Mouse (Mus musculus) thymus, postnatal 36 days (tissue): Measurements from ENCODE around the gene Ttc37.

Experiments used
- DNase-seq, 2 experiments: peaks; one replicate each; pipeline ENCODE4 v3.0.0; 2022; ENCODE audit warnings: mixed read lengths in 2 of 2

The Ttc37 gene

DNA sequence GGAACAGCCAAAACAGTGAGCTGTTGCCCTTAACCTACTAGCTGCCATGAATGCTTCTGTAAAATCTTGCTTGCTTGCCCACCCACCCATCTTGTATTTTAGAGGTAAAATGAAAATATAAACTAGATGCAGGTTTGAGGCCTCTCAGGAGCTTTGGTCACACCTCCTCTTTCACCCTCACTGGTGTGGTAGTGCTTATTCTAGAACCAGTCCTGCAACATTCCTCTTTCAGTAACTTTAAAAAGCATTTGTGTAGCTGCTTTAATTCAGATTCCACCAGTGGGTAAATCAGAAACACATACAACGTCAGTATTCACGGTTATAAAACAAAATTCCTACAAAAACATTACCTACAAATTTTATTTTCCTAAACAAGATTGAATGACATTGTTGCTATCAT, 62.1 kb downstream of the Ttc37 start:
- no peak for DNase-seq

DNA sequence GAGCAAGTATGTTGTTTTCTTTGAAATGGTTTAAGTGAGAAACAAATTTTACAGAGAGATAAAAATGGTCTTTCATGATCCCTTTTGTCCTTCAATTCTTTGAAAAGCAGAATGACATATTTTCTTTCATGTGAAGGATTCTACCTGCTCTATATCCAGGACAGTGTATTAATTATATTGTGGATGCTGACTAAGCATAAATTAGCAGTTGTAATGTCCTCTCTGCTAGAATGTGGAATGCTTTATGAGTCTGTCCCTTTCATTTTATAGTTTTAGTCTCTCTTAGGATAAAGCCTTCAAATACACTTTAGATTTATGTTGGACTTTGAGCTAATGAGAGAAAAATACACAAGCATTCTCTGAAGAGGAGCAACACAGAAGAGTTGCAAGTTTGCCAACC, 75.8 kb downstream of the Ttc37 start:
- no peak for DNase-seq

DNA sequence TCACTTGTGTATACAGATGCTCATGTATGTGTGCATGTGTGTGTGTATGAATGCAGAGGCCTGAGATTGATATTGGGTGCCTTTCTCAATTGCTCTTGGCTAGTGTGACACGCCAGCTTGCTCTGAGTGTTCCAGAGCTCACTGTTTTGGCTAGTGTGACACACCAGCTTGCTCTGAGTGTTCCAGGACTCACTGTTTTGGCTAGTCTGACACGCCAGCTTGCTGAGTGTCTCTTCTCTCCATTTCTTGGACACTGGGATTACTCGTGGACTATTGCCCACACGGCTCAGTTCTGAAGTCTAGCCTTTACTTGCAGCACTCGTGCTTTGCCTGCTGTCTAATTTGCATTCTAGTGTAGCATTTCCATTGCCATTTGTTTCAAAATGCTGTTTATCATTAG, 80.2 kb downstream of the Ttc37 start:
- no peak for DNase-seq

DNA sequence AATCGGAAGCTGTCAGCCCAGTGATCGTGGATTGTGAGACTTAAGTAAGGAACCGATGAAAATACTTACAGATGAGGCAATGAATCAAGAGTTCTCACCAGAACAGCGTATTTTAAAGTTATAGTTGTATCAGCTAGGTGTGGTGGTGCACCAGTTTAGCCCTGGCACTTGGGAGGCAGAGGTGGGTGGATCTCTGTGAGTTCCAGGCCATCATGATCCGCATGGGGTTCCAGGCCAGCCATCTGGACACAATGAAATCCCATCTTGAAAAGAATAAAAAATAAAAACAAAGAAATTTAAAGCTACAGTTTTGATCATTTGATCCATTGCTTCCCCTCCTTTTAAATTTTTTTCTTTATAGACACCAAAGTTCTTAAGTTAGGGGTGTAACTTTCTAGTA, 89.1 kb downstream of the Ttc37 start:
- no peak for DNase-seq

DNA sequence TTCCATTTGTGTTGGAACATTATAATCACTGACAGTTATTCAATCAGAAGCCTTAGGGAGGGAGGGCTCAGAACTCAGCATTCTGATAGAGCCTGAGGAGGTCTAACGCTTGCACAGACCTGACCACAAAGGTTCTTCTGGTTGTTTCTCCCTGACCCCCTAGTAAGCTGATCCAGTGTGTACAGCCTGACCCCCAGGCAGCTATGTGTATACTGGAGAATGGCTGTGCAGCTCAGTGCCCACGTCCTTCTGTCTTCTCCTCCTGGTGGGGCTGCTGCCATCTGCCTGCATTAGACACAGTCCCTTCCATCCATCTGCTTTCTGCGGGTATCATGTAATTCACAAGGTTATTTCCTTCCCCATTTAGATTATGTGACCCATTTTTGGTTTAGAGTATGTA, 90.7 kb downstream of the Ttc37 start:
- no peak for DNase-seq

DNA sequence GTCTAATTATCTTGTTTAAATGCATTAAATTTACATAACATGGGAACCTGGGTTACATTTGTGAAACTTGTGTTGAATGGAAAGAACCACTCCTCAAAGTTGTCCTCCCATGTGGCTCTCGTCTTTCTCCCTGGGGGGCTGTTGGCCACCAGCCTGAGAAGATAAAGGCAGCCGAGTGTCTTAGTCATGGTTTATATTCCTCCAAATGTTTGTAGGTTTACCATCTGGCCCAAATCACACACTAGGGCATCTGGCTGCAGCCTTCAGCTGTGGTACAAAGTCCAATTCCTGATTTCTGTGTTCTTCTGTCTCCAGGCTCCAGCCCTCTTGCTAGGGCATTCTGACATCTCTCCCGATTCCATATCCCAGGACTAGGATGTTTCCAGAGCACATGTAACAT, 91.7 kb downstream of the Ttc37 start:
- DNase-seq: no peak

DNA sequence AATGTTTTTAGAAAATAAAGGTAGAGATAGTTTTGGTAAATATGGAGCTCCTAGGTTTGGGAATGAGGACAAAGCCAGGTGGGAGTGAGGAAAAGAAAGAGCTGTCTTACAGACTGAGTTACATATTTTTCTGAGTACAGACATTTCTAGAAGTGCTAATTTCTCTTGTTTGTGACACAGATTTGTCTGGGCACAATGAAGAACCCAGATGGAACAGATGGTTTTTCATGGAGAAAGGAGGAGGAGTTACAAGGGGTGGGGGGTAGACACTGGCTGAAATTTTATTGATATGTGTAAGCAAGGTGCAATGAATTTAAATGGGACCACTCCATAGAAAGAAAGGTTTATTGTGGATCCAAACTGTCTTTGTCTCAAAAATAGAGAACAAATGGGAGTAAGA, 96.4 kb downstream of the Ttc37 start:
- DNase-seq: no peak

DNA sequence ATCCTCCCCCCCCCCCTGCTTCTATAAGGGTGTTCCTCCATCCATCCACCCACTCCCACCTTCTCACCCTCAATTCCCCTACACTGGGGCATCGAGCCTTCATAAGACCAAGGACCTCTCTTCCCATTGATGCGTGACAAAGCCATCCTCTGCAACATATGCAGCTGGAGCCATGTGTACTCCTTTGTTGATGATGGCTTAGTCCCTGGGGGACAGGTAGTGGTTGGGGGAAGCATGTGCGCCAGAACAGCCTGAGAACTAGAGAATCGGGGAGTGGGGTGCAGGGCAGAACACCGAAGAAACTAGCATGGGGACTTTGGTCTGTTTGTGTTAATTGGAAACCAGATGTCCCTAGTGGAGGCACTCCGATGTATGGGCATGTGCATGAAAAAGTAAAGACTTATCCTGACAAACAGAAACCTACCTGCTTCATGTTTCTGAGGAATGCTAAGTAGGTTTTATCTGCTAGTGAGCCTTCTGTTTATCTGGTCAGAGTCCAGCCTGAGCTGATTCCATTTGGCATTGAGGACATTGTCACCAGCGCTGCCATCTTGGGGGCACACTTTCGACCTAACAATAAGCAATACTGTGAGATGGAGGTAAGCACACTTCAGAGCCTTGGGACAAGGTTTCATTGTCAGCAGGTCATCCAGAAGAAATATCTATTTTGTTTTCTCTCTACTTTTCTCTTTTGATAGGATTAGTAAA, 97.1 kb downstream of the Ttc37 start:
- no peak for DNase-seq

DNA sequence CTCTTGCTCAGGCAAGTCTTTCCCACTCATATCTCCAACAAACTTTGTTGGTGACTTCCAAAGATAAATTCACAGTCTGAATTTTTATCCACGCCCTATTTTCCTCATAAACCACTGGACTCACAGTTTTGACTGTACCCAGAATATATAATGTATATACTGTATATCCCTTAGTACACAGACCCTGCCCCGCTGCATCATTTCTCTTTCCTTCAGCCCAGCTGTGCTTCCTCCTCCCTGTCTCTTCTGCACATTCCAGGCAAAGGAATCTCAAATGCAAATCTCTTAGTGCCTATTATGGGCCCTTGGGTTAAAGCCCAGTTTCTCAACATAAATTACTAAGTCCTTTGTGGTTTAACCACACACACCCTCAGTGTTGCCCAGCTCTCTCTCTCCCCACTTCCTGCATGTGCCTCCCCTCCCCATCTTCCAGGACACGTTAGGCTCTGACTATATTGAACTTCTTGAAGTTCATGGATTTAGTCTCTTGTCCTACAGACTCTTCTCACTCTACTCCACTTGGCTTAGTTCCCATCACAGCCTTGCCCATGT, 98.8 kb downstream of the Ttc37 start:
- no peak for DNase-seq

DNA sequence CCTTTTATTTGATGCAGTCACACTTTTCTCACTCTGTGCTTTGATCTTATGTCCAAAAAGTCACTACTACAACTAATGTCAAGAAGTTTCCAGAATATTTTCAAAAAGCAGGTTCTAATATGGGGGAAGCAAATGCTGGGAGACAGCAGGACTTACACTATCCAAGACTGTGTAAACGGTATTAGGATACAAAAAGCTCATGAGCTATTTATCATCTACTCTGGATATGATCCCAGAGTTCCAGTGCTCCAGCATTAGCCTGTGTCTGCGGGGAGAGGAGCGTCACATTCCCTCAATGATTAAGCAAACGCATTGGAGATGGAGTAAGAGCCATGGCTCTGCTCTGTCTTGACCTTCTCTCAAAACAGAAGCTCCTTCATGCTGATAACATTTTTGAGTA, 101.4 kb downstream of the Ttc37 start:
- no peak for DNase-seq

DNA sequence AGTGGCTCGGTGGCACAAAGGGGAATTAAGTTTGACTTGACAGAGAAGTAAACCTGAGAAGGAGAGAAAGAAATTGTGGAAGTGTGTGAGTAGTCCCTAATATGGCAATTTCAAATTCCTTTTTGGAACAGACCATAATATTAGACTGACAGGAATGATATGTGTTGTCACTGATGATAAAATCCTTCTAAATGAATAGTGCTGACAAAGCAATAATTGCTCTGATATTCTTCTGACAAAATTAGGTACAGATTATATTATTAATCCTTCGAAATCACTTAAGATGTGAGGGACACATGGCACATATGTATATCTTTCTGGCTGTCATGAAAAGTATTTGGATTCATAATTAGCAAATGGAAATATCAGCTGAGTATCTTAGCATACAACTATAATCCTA, 116.4 kb downstream of the Ttc37 start:
- no peak for DNase-seq

DNA sequence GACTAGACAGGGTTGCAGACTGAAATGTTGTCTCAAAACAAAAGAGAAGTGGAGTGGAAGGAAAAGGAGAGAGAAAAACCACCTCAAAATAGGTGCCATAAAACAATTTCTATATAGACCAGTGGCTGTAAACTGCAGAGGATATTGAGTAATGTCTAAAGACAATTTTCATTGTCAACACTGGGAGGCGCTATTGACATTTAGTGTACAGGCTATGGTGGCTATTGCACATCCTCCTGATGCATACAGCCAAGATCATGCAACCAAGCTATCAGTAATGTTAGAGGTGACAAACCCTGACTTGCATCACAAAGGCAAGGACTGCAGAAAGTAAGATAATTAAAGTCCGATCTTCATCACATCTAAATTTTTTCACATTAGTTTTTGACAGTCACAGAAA, 116.9 kb downstream of the Ttc37 start:
- DNase-seq: no peak
